Mouse (Mus musculus) left cerebral cortex, postnatal 14 days (tissue): ENCODE measurements around the gene Defb22. TPM values are rescaled to one million over a fixed set of nuclear protein-coding genes. Genes with fewer than 3 reads are reported as not detected.

Experiments used
- DNase-seq, 2 experiments: peaks; one replicate each; pipeline ENCODE4 v3.0.0; 2021 to 2022; ENCODE audit warnings: low spot score in 2 of 2, mixed read lengths in 1 of 2
- intact Hi-C: fragments of 180-260 bp; cut with DNase I; formaldehyde crosslinking; loops from one replicate; pipeline ENCODE4 v1.15.1; 2025
- total RNA-seq, 2 experiments: library from RNA; stranded (reverse); gene quantifications; 2 replicates each; pipeline ENCODE4 v1.2.3; 2021

Defb22 gene
- total RNA-seq, 2 experiments from 2014 or later: not detected

DNA sequence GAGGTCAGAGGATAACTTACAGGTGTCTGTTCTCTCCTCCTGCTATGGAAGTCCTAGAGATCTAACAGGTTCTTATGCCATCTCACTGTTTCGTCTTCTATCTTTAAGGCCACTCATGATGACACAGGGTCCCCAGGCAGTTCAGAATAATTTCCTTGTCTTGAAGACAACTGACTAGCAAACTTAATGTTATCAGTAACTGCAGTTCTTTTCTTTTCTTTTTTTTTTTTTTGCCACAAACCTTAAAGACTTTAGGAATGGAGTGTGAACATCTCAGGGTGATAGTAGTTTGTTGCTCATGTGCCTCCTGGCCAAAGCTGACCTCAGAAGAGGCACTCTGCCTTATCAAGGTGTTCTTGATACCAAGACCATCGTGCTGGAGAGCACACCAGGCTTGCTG, 43.3 kb downstream of the Defb22 start:
- intact Hi-C loops: no loop called here

GRCm38 (mm10) chr2:152443281-152443680, 46.7 kb downstream of the Defb22 start:
- DNase-seq: peak; percentile 29 to 46

More for the DNA sequence above, 43.3 kb downstream of the Defb22 start:
- DNase-seq: no peak

GRCm38 (mm10) chr2:152442322-152442721, 47.6 kb downstream of the Defb22 start:
- intact Hi-C loops: no loop called here

More at GRCm38 (mm10) chr2:152443281-152443680, 46.7 kb downstream of the Defb22 start:
- intact Hi-C loops: no loop called here

DNA sequence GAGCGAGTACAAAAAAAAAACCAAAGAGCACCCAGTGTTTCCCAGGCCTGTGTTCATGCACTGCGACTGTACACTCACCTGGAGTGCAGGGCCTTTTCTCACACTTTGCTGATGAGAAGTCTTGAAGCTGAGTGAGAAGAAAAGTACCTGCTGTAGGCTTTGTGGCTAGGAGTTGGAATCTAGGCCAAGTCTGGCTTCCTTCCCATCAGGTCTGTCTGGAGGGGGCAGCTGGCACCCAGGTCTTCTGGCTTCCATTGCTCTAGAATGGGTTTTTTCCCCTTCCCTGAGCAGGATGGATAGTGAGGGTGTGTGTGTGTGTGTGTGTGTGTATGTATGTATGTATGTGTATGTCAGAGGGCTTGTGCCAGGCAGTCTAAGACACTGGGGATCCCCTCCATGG, 50.1 kb downstream of the Defb22 start:
- DNase-seq: no peak
- intact Hi-C loops: no loop called here

More at GRCm38 (mm10) chr2:152442322-152442721, 47.6 kb downstream of the Defb22 start:
- no peak for DNase-seq

- DNase-seq: no peak
- intact Hi-C loops: no loop called here
Observed at GRCm38 (mm10) chr2:152438963-152439362, 51.0 kb downstream of the Defb22 start.

DNA sequence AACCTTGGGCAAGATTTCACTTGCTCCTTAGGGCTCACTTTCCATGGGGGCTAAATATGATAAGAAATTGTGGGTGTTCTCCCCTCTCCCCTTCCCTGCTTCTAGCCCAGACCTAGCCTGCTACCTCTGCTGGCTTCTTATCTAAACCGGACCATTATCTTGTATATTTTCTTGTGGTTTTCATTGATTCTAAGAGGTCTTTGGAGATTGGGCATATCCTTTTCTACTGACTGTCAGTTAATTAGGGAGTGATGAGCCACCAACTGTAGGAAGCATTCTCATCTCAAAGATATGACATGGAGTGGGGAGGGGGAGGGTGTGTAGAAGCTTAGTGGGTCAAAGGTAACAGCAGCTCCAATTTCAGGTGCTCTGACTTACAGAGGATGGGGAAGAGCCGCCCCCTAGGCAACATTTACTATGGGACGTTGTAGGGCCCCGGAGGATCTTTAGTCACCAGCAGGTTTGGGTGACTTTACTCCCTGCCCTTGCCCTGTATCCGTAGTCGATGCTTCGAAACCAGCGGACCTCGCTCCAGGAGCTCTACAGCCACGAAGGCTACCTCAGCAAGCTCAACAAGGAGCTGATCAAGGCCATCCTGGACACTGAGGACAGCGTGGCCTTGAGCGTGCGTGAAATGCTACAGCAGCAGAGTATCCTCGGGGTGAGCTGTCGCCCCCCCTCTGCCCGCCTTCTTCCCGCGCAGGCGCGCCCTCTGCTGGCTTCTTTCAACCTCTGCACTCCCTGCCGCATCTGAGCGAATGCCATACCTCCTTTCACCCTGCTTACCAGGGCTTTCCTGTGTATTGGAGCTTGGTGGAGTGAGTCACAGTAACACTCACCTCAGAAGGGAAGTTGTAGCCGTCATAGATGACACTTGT, 52.7 kb downstream of the Defb22 start:
- intact Hi-C loops: loop anchor here (1.0 kb wide), 1 partner anchor 45 kb away; no protein-coding TSS in a partner anchor
- DNase-seq: peak; percentile 85

DNA sequence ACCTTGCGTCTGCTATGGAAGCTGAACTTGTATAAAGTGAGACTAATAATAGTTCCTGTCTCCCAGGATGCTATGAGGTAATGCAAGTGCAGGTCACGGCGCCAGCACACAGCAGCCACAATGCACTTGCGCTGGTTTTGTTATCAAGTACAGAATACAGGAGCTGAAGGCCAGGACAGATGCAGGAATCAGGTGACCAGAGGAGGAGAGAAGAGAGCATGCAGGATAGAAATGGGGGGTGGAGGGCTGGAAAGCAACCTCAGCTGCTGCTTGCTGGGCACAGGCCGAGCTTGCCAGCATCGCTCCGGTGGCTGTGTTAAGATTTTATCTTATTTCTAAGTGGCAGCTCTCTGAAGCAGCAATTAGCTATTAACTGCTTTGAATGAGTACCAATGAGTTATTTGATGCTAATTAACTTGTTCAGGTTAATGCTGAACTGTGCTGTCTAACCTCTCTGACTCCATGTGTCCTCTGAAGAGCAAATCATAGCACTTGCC, 53.5 kb downstream of the Defb22 start:
- intact Hi-C loops: no loop called here

More for the DNA sequence above, 53.5 kb downstream of the Defb22 start:
- DNase-seq: no peak

Other genes starting within 250 kb of the Defb22 start
- gene Tbc1d20, start 196.3 kb downstream of the Defb22 start, total RNA-seq: 10 to 100 TPM; 50.1 to 54.8 TPM
- gene Rbck1, start 157.5 kb downstream of the Defb22 start, total RNA-seq: 100 to 1,000 TPM; 107 to 116 TPM
- gene Trib3, start 146.1 kb downstream of the Defb22 start, total RNA-seq: under 1 TPM; 0.34 to 0.99 TPM
- gene Nrsn2, start 113.5 kb downstream of the Defb22 start, total RNA-seq: 10 to 100 TPM; 38.3 to 57.6 TPM
- gene Sox12, start 92.1 kb downstream of the Defb22 start, total RNA-seq: 10 to 100 TPM; 17.9 to 22.0 TPM
- 10 to 100 TPM in 1 of 2 experiments, 1 to 10 TPM in 1; 8.7 to 11.9 TPM for gene Zcchc3, start 75.1 kb downstream of the Defb22 start, total RNA-seq
- 1 to 10 TPM; 3.1 to 3.3 TPM for gene 6820408C15Rik, start 74.6 kb downstream of the Defb22 start, total RNA-seq
- not detected for gene Defb23, start 25.5 kb downstream of the Defb22 start, total RNA-seq
- not detected for gene Defb20, start 13.1 kb downstream of the Defb22 start, total RNA-seq
- gene Defb26, start 21.6 kb upstream of the Defb22 start, total RNA-seq: not detected
- not detected for gene Defb28, start 28.1 kb upstream of the Defb22 start, total RNA-seq
- gene Defb29, start 50.0 kb upstream of the Defb22 start, total RNA-seq: not detected
- not detected for gene Gm17416, start 79.2 kb upstream of the Defb22 start, total RNA-seq
- gene Defb21, start 82.6 kb upstream of the Defb22 start, total RNA-seq: not detected
- not detected for gene Defb19, start 90.2 kb upstream of the Defb22 start, total RNA-seq
- not detected for gene Defb45, start 109.3 kb upstream of the Defb22 start, total RNA-seq
- not detected for gene Defb36, start 114.2 kb upstream of the Defb22 start, total RNA-seq
- gene Defb25, start 132.9 kb upstream of the Defb22 start, total RNA-seq: not detected
- gene Rem1, start 136.8 kb upstream of the Defb22 start, total RNA-seq: under 1 TPM; 0.90 to 0.99 TPM
- gene H13, start 179.3 kb upstream of the Defb22 start, total RNA-seq: 10 to 100 TPM; 90.8 to 90.9 TPM
- gene Mcts2, start 196.9 kb upstream of the Defb22 start, total RNA-seq: 10 to 100 TPM; 17.9 to 20.4 TPM
- gene Id1, start 246.1 kb upstream of the Defb22 start, total RNA-seq: 10 to 100 TPM; 19.5 to 26.4 TPM